Mouse (Mus musculus) G1E (cell line): ENCODE measurements around the gene Fam189a1. TPM values are rescaled to one million over a fixed set of nuclear protein-coding genes. Genes with fewer than 3 reads are reported as not detected.

Experiments used
- ATAC-seq: 2 replicates; pipeline ENCODE4 v1.8.0; 2016; ENCODE audit warnings: mild to moderate bottlenecking; ENCODE audit not compliant: insufficient number of reproducible peaks, poor library complexity, low FRiP score, severe bottlenecking; ENCODE audit errors: extremely low read depth
- DNase-seq: peaks from one replicate; pipeline ENCODE4 v3.0.0; 2012; ENCODE audit warnings: low spot score
- H3K27me3 ChIP-seq: 2 replicates; pipeline ENCODE4 v1.6.1; 2012; ENCODE audit warnings: mild to moderate bottlenecking, low read length, inconsistent platforms; ENCODE audit not compliant: insufficient read depth
- H3K36me3 ChIP-seq: replicated peaks from 2 replicates; pipeline ENCODE3; 2012; ENCODE audit warnings: mild to moderate bottlenecking, inconsistent platforms
- H3K4me1 ChIP-seq: 2 replicates; pipeline ENCODE4 v1.6.1; 2012; ENCODE audit warnings: low read depth, low read length, inconsistent platforms, mixed read lengths; ENCODE audit not compliant: insufficient read depth
- H3K4me3 ChIP-seq: 2 replicates; pipeline ENCODE4 v1.5.1; 2012; ENCODE audit warnings: low read depth, mild to moderate bottlenecking, inconsistent platforms, low read length, moderate library complexity, mixed read lengths
- H3K9me3 ChIP-seq: replicated peaks from 2 replicates; pipeline ENCODE4 v1.6.1; 2012; ENCODE audit warnings: inconsistent platforms
- CTCF ChIP-seq: IDR thresholded peaks from 2 replicates; pipeline ENCODE4 v1.5.1; 2012; ENCODE audit warnings: low read depth, low read length, inconsistent platforms, mixed read lengths
- GATA1 ChIP-seq: IDR thresholded peaks from 2 replicates; pipeline ENCODE4 v1.6.1; 2012; ENCODE audit warnings: borderline replicate concordance, low read length, inconsistent platforms, mixed read lengths
- GATA2 ChIP-seq: IDR thresholded peaks from 2 replicates; pipeline ENCODE4 v1.6.1; 2012; ENCODE audit warnings: low read depth, low read length, inconsistent platforms, borderline replicate concordance
- POLR2AphosphoS5 ChIP-seq: IDR thresholded peaks from 2 replicates; pipeline ENCODE4 v1.6.1; 2012; ENCODE audit warnings: low read depth, low read length, inconsistent platforms; ENCODE audit not compliant: insufficient replicate concordance
- TAL1 ChIP-seq: conservative IDR thresholded peaks from 2 replicates; pipeline ENCODE4 v1.6.1; 2012; ENCODE audit warnings: low read depth, low read length, inconsistent platforms, mixed read lengths
- polyA plus RNA-seq: library from polyadenylated mRNA; stranded (reverse); fragments of >175 nt; gene quantifications from 2 replicates; pipeline ENCODE4 v1.2.3, GENCODE M21; 2012
- total RNA-seq, 2 experiments: library from RNA; stranded (forward) in 1 of 2; stranded (reverse) in 1 of 2; fragments of 200-1000 nt in 1 of 2; fragments of >200 nt in 1 of 2; fragmentation: Nextera tagmentation in 1 of 2; gene quantifications; 2 replicates each; pipeline ENCODE4 v1.2.3; 2014 to 2017

Gene Fam189a1
- total and polyA plus RNA-seq, 3 experiments = 0.16 TPM; not detected in 2

GRCm38 (mm10) chr7:64728181-64728591 lies 428.2 kb downstream of the Fam189a1 start:
- Histone ChIP-seq H3K27me3 (no peaks in the 10 kb centered on the region), H3K4me3 (no peak overlapping the region), H3K9me3 (peaks cover 59% of the 10 kb centered on the region), H3K36me3 (no peaks in the 10 kb centered on the region), H3K4me1 (no peaks in the 10 kb centered on the region)
- ATAC-seq (no peak), DNase-seq (no peak)
- TF ChIP-seq TAL1 (no peak), POLR2AphosphoS5 (no peak), GATA1 (no peak), CTCF (no peak), GATA2 (no peak)

- Histone ChIP-seq H3K36me3 (no peaks in the 10 kb centered on the region), H3K4me1 (no peaks in the 10 kb centered on the region), H3K4me3 (no peak overlapping the region), H3K27me3 (no peaks in the 10 kb centered on the region), H3K9me3 (peaks cover 46% of the 10 kb centered on the region)
- DNase-seq (no peak), ATAC-seq (no peak)
- TF ChIP-seq TAL1 (no peak), GATA1 (no peak), GATA2 (no peak), POLR2AphosphoS5 (no peak), CTCF (no peak)
These were observed 430.2 kb downstream of the Fam189a1 start for GRCm38 (mm10) chr7:64725967-64726695.

- Histone ChIP-seq H3K4me1 (no peaks in the 10 kb centered on the region), H3K4me3 (no peak overlapping the region), H3K27me3 (no peaks in the 10 kb centered on the region), H3K36me3 (no peaks in the 10 kb centered on the region), H3K9me3 (peaks cover 31% of the 10 kb centered on the region)
- no peak for DNase-seq
- no peak for ATAC-seq
- TF ChIP-seq CTCF = no peak
- TF ChIP-seq POLR2AphosphoS5 = no peak
- TF ChIP-seq GATA2 = no peak
- TF ChIP-seq GATA1 = no peak
- TF ChIP-seq TAL1 = no peak
These were observed 432.0 kb downstream of the Fam189a1 start for GRCm38 (mm10) chr7:64724409-64724808.

- Histone ChIP-seq H3K9me3 (peaks cover 22% of the 10 kb centered on the region), H3K4me3 (no peak overlapping the region), H3K36me3 (no peaks in the 10 kb centered on the region), H3K4me1 (no peaks in the 10 kb centered on the region), H3K27me3 (no peaks in the 10 kb centered on the region)
- ATAC-seq (no peak), DNase-seq (no peak)
- TF ChIP-seq CTCF (no peak), POLR2AphosphoS5 (no peak), TAL1 (no peak), GATA2 (no peak), GATA1 (no peak)
These were observed 433.1 kb downstream of the Fam189a1 start for GRCm38 (mm10) chr7:64723313-64723712.

GRCm38 (mm10) chr7:64716286-64716685 lies 440.1 kb downstream of the Fam189a1 start:
- Histone ChIP-seq H3K9me3 (peaks cover 22% of the 10 kb centered on the region), H3K4me1 (no peaks in the 10 kb centered on the region), H3K36me3 (no peaks in the 10 kb centered on the region), H3K27me3 (no peaks in the 10 kb centered on the region), H3K4me3 (no peak overlapping the region)
- DNase-seq (no peak), ATAC-seq (no peak)
- TF ChIP-seq TAL1 = no peak
- no peak for TF ChIP-seq POLR2AphosphoS5
- no peak for TF ChIP-seq GATA2
- TF ChIP-seq CTCF = no peak
- no peak for TF ChIP-seq GATA1

- no peak for DNase-seq
- TF ChIP-seq GATA1 (no peak), POLR2AphosphoS5 (no peak), TAL1 (no peak), CTCF (no peak), GATA2 (no peak)
- no peaks in the 10 kb centered on the region for H3K36me3 ChIP-seq
- no peak for ATAC-seq
- peaks cover 42% of the 10 kb centered on the region for H3K9me3 ChIP-seq
- H3K4me3 ChIP-seq = no peak overlapping the region
- no peaks in the 10 kb centered on the region for H3K4me1 ChIP-seq
- no peaks in the 10 kb centered on the region for H3K27me3 ChIP-seq
These were observed 446.7 kb downstream of the Fam189a1 start for GRCm38 (mm10) chr7:64709520-64710262.
